Mouse (Mus musculus) liver, embryonic 14.5 days (tissue): ENCODE results near the gene Klhdc8a. TPM values are rescaled to one million over a fixed set of nuclear protein-coding genes. Genes with fewer than 3 reads are reported as not detected.
"Not testable (repeated sequence)": the region's sequence is repeated elsewhere in the genome, so short reads cannot be mapped to it uniquely, and the experiment has no call there.

Experiments
- ATAC-seq: fragments of 200-750 bp; cut with Nextera tagmentation; 2 replicates; pipeline ENCODE4 v1.8.0; 2017; ENCODE audit warnings: moderate number of reproducible peaks, mild to moderate bottlenecking, moderate library complexity; ENCODE audit not compliant: insufficient read depth
- DNase-seq, 3 experiments: peaks; one replicate each; pipeline ENCODE4 v3.0.0-alpha.2; 2012 to 2013; ENCODE audit warnings: low read depth in 3 of 3, low spot score in 3 of 3
- H3K27ac ChIP-seq: fragments of 300-500 bp; sonication (generic); 2 replicates; pipeline ENCODE4 v1.5.1; 2014; ENCODE audit warnings: moderate library complexity, mild to moderate bottlenecking, control low read depth, inconsistent platforms
- H3K27me3 ChIP-seq: fragments of 300-500 bp; sonication (generic); 2 replicates; pipeline ENCODE4 v1.6.1; 2014; ENCODE audit warnings: mild to moderate bottlenecking, low read length, moderate library complexity; ENCODE audit not compliant: control insufficient read depth, insufficient read depth
- H3K36me3 ChIP-seq: fragments of 300-500 bp; sonication (generic); replicated peaks from 2 replicates; pipeline ENCODE4 v1.6.1; 2014; ENCODE audit warnings: low read depth; ENCODE audit not compliant: control insufficient read depth, insufficient read depth
- H3K4me1 ChIP-seq, 2 experiments: fragments of 200-500 bp in 1 of 2; fragments of 300-500 bp in 1 of 2; sonication (generic) in 1 of 2; replicated peaks; 2 replicates each; pipeline ENCODE4 v1.6.1; 2012 to 2014; ENCODE audit warnings: antibody characterized with exemption in 1 of 2, inconsistent platforms in 1 of 2, low read length in 1 of 2; ENCODE audit not compliant: control insufficient read depth in 2 of 2, insufficient read depth in 2 of 2
- H3K4me2 ChIP-seq: fragments of 300-500 bp; sonication (generic); 2 replicates; pipeline ENCODE4 v1.6.1; 2014; ENCODE audit warnings: low read depth, mild to moderate bottlenecking, control low read depth, moderate library complexity
- H3K4me3 ChIP-seq, 2 experiments: fragments of 200-500 bp in 1 of 2; fragments of 300-500 bp in 1 of 2; sonication (generic) in 1 of 2; 2 replicates each; pipeline ENCODE4 v1.5.1; 2012 to 2014; ENCODE audit warnings: low read depth in 2 of 2, low read length in 2 of 2, mild to moderate bottlenecking in 2 of 2, control low read depth in 1 of 2, inconsistent platforms in 1 of 2, moderate library complexity in 1 of 2; ENCODE audit not compliant: insufficient read depth in 1 of 2
- H3K9ac ChIP-seq: fragments of 300-500 bp; sonication (generic); replicated peaks from 2 replicates; pipeline ENCODE4 v1.6.1; 2014; ENCODE audit warnings: mild to moderate bottlenecking, control low read depth, moderate library complexity
- H3K9me3 ChIP-seq: fragments of 300-500 bp; sonication (generic); 2 replicates; pipeline ENCODE4 v1.6.1; 2016; ENCODE audit warnings: low read length, mixed read lengths; ENCODE audit not compliant: control insufficient read depth
- CTCF ChIP-seq: IDR thresholded peaks from 2 replicates; pipeline ENCODE4 v1.5.1; 2016; ENCODE audit warnings: antibody characterized with exemption, low read depth, control low read depth
- EP300 ChIP-seq: IDR thresholded peaks from 2 replicates; pipeline ENCODE4 v1.6.1; 2016; ENCODE audit warnings: antibody characterized with exemption, low read depth
- WGBS: fragments of 180-500 bp; shearing (Covaris S2); extraction: QIAGEN DNeasy Blood & Tissue Kit; methylation state at CpG from one replicate; pipeline ENCODE4 v1.1.7; 2014; ENCODE audit not compliant: insufficient replicate concordance; 5-methylcytosine and 5-hydroxymethylcytosine counted together
- polyA plus RNA-seq, 2 experiments: library from polyadenylated mRNA; depleted of rRNA in 1 of 2; stranded (reverse) in 1 of 2; unstranded in 1 of 2; fragments of >200 nt; fragmentation: Nextera tagmentation in 1 of 2; extraction: Ambion mirVana in 1 of 2; gene quantifications; 2 replicates each; pipeline versions ENCODE4 v1.2.1 to v1.2.3; 2012 to 2014

Gene Klhdc8a
- polyA plus RNA-seq, 2 experiments, result 0.04 to 0.13 TPM

DNA sequence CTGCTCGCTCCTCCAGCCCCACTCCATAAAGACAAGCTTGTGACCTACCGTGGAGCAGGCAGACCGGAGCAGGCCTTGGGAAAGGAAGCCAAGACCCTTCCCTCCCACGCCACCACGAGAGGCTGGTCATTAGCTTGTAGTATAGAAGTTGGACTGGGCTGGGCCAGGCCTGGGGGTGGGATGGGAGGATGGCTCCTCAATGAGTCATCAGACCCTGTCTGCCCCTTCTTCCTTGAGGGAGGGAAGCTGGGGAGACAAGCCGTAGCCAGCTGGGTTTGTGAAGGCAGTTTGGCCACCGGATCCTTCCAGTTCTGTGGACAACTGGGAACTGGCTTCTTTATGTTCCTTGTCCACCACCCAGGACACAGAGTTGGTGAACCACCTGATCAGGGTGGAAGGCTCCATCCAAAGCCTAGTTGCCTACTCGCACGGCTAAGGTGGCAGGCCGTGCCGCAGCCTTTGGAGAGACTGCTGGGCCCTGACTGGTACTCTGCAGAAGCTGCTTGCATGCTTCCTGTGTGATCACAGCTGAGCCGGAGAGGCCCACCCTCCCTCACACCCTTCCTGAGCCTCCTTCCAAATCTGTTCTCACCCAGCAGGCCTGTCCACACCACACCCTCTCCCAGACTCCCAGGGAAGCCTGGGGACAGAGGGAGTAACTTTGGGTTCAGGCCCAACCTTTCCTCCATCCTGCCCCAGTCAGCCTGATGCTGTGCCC lies 47.9 kb downstream of the Klhdc8a start:
- peaks cover 2% of the 10 kb centered on the region; the same call in 1 of the 2 replicates for H3K9me3 ChIP-seq
- no peak for TF ChIP-seq CTCF
- no peak for TF ChIP-seq EP300
- peaks cover 0 to 8% of the 10 kb centered on the region in 2 experiments; a peak in 2 of 4 replicates for H3K4me1 ChIP-seq
- H3K36me3 ChIP-seq, result no peaks in the 10 kb centered on the region
- no peak overlapping the region for H3K9ac ChIP-seq
- no peaks in the 10 kb centered on the region for H3K27me3 ChIP-seq
- ATAC-seq (peak; percentile 26; the same call in 1 of the 2 replicates), DNase-seq (no peak)
- no peak overlapping the region for H3K4me2 ChIP-seq
- H3K4me3 ChIP-seq, result no peak overlapping the region
- H3K27ac ChIP-seq, result no peak overlapping the region
- WGBS, result 65% methylated on average over 12 of the region's 12 CpGs

DNA sequence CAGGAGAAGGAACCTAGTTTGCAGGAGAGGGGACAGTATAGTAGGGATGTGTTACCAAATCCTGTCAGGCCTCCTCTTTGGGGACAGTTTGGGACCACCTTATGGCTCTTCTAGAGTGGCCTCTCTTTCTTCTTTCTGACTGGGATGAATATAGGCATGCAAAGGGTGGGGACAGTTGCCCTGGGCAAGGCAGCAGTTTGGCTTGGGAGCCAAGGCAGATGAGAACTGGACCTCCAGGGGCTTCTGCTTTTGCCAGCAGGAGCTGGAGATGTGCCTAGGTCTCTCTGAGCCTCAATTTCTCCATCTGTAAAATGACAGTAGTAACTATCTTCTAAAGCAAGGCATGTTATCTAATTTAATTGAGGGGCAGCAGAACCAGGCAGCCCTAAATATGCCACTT lies 48.5 kb downstream of the Klhdc8a start:
- H3K27ac ChIP-seq, result no peak overlapping the region
- no peak for ATAC-seq

DNA sequence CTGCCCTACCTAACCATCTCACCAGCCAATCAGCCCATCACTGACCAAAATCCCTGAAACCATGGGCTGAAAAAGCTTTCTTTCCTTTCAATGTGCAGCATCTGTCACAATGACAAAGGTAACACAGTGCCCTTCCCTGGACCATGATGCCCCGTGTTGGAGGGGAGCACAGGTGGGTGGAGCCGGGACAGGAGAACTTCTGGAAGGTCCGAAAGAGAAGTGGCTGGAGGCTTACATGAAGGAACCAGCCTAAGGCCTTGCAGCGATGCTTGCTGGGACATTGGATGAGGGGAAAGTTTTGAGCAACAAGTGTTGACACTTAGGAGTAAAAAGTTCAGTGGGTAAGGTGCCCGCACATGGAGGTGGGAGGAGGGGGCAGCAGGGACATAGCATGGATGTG lies 50.0 kb downstream of the Klhdc8a start:
- peaks cover 2% of the 10 kb centered on the region; the same call in 1 of the 2 replicates for H3K9me3 ChIP-seq
- no peak overlapping the region for H3K4me2 ChIP-seq
- no peak for ATAC-seq
- H3K9ac ChIP-seq, result no peak overlapping the region
- H3K4me3 ChIP-seq, result no peak overlapping the region
- TF ChIP-seq CTCF (no peak), EP300 (no peak)
- no peak for DNase-seq
- no peaks in the 10 kb centered on the region; the same call in 1 of the 2 replicates for H3K36me3 ChIP-seq
- H3K27ac ChIP-seq, result no peak overlapping the region
- 68% methylated on average over 5 of the region's 5 CpGs for WGBS
- H3K27me3 ChIP-seq, result no peaks in the 10 kb centered on the region
- no peaks in the 10 kb centered on the region for H3K4me1 ChIP-seq

More for the DNA sequence above, 48.5 kb downstream of the Klhdc8a start:
- no peak overlapping the region for H3K4me2 ChIP-seq
- no peaks in the 10 kb centered on the region for H3K36me3 ChIP-seq
- H3K27me3 ChIP-seq, result no peaks in the 10 kb centered on the region
- H3K4me1 ChIP-seq, result peaks cover 0 to 8% of the 10 kb centered on the region in 2 experiments; a peak in 2 of 4 replicates
- no peak overlapping the region for H3K9ac ChIP-seq
- no peak for DNase-seq
- peaks cover 2% of the 10 kb centered on the region; the same call in 1 of the 2 replicates for H3K9me3 ChIP-seq
- H3K4me3 ChIP-seq, result no peak overlapping the region
- TF ChIP-seq EP300, result no peak
- TF ChIP-seq CTCF, result no peak

DNA sequence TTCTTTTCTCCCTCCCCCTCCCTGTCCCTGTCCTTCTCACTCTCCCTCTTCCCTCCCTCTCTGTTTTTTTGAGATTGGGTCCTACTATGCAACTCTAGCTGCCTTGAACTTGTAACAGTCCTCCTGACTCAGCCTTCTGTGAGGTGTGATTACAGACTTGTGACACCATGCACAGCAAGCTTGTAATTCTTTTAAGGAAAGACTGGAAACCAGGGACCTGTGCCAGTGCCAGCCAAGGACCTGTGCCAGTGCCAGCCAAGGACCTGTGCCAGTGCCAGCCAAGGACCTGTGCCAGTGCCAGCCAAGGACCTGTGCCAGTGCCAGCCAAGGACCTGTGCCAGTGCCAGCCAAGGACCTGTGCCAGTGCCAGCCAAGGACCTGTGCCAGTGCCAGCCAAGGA lies 50.6 kb downstream of the Klhdc8a start:
- H3K9me3 ChIP-seq, H3K27me3 ChIP-seq, H3K4me3 ChIP-seq, H3K9ac ChIP-seq, H3K4me1 ChIP-seq, H3K27ac ChIP-seq, H3K36me3 ChIP-seq, H3K4me2 ChIP-seq, ATAC-seq, DNase-seq: not testable (repeated sequence)

DNA sequence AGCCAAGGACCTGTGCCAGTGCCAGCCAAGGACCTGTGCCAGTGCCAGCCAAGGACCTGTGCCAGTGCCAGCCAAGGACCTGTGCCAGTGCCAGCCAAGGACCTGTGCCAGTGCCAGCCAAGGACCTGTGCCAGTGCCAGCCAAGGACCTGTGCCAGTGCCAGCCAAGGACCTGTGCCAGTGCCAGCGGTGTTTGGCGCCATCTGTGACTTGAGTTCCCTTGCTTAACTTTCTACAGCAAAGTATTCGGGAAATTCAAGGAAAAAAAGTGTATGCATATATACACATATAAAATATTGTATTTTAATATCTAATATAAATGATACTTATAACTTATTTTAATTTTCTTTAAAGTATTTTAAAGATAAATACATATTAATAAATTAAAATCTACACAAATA lies 51.2 kb downstream of the Klhdc8a start:
- not testable (repeated sequence) for H3K27me3 ChIP-seq, H3K27ac ChIP-seq, ATAC-seq, H3K9me3 ChIP-seq, H3K36me3 ChIP-seq, H3K4me2 ChIP-seq, H3K9ac ChIP-seq, H3K4me3 ChIP-seq, DNase-seq, H3K4me1 ChIP-seq
- 78% methylated on average over 3 of the region's 3 CpGs for WGBS
